Mouse (Mus musculus) hematopoietic stem cell, adult 5-6 weeks (primary cell): ENCODE data around the gene Gng4. TPM values are rescaled to one million over a fixed set of nuclear protein-coding genes. Genes with fewer than 3 reads are reported as not detected.

Source experiments
- ATAC-seq, 2 experiments: fragments of 125-278 bp in 1 of 2; replicated peaks in 1 of 2; 2 replicates each; pipeline ENCODE4 v1.8.0; 2016 to 2017; ENCODE audit warnings: inconsistent platforms in 2 of 2, mild to moderate bottlenecking in 2 of 2, moderate number of reproducible peaks in 2 of 2, low read depth in 1 of 2, moderate TSS enrichment in 1 of 2; ENCODE audit not compliant: low FRiP score in 2 of 2, poor library complexity in 2 of 2, severe bottlenecking in 2 of 2, insufficient read depth in 1 of 2, low TSS enrichment in 1 of 2
- total RNA-seq: library from RNA; stranded (forward); fragments of 172-1452, 232-1000 nt; gene quantifications from 2 replicates; pipeline ENCODE4 v1.2.3, GENCODE M21; 2017

Gng4 gene
- total RNA-seq, 1 experiment from 2014 or later = not detected

- peak in 1 of 2 experiments; percentile 37; a peak in 1 of 4 replicates for ATAC-seq
Observed at GRCm38 (mm10) chr13:13867078-13867759, 83.4 kb downstream of the Gng4 start.

- peak; percentile 56 to 59; a peak in 3 of 4 replicates for ATAC-seq
Observed at GRCm38 (mm10) chr13:13867922-13868321, 84.1 kb downstream of the Gng4 start.

Other genes starting within 250 kb of the Gng4 start
- 38.0 and 82.2 TPM in 2 replicates for gene Lyst, start 193.7 kb upstream of the Gng4 start, total RNA-seq
- 29.8 and 36.6 TPM in 2 replicates for gene B3galnt2, start 170.4 kb downstream of the Gng4 start, total RNA-seq